Mouse (Mus musculus): ENCODE measurements around the gene Gpr107. TPM values are rescaled to one million over a fixed set of nuclear protein-coding genes. Genes with fewer than 3 reads are reported as not detected.

The Gpr107 gene
- polyA plus RNA-seq, 1 experiment from 2014 or later = 37.5 TPM

GRCm38 (mm10) chr2:31115943-31116731 lies 36.0 kb upstream of the Gpr107 start:
- Histone ChIP-seq H3K4me2 (replicated peaks) (no peak overlapping the region), H3K36me3 (no peaks in the 10 kb centered on the region), H3K9me3 (no peaks in the 10 kb centered on the region), H3K4me3 (replicated peaks) (no peak overlapping the region), H3K27ac (no peak overlapping the region), H3K27me3 (no peaks in the 10 kb centered on the region), H3K9ac (replicated peaks) (no peak overlapping the region), H3K4me1 (replicated peaks) (peaks cover 6% of the 10 kb centered on the region; the same call in 1 of the 2 replicates)
- 77% methylated on average over 10 of the region's 10 CpGs for WGBS
- ATAC-seq = peak; percentile 24; the same call in 1 of the 2 replicates

- H3K9me3 ChIP-seq = no peaks in the 10 kb centered on the region
- no peak overlapping the region for H3K4me3 ChIP-seq (replicated peaks)
- H3K4me1 ChIP-seq (replicated peaks) = peaks cover 6% of the 10 kb centered on the region; the same call in 1 of the 2 replicates
- no peak overlapping the region for H3K9ac ChIP-seq (replicated peaks)
- WGBS = 91% methylated on average over 3 of the region's 3 CpGs
- H3K36me3 ChIP-seq = no peaks in the 10 kb centered on the region
- no peak overlapping the region for H3K27ac ChIP-seq
- no peak for ATAC-seq
- no peaks in the 10 kb centered on the region for H3K27me3 ChIP-seq
- H3K4me2 ChIP-seq (replicated peaks) = no peak overlapping the region
These were observed 33.9 kb upstream of the Gpr107 start for GRCm38 (mm10) chr2:31118211-31118610.

- no peak overlapping the region for H3K4me3 ChIP-seq (replicated peaks)
- H3K27me3 ChIP-seq = no peaks in the 10 kb centered on the region
- no peak for ATAC-seq
- peaks cover 6% of the 10 kb centered on the region; the same call in 1 of the 2 replicates for H3K4me1 ChIP-seq (replicated peaks)
- 0 out of 2 replicates have a peak overlapping the region, but pooled peaks have one; percentile 55 for H3K27ac ChIP-seq
- no peaks in the 10 kb centered on the region for H3K9me3 ChIP-seq
- H3K4me2 ChIP-seq (replicated peaks) = no peak overlapping the region
- WGBS = 90% methylated on average over 10 of the region's 10 CpGs
- no peaks in the 10 kb centered on the region for H3K36me3 ChIP-seq
- H3K9ac ChIP-seq (replicated peaks) = no peak overlapping the region
These were observed 33.3 kb upstream of the Gpr107 start for GRCm38 (mm10) chr2:31118639-31119380.

GRCm38 (mm10) chr2:31119795-31120194 lies 32.3 kb upstream of the Gpr107 start:
- no peaks in the 10 kb centered on the region for H3K27me3 ChIP-seq
- no peak overlapping the region for H3K9ac ChIP-seq (replicated peaks)
- 66% methylated on average over 13 of the region's 13 CpGs for WGBS
- H3K4me2 ChIP-seq (replicated peaks) = no peak overlapping the region
- H3K36me3 ChIP-seq = no peaks in the 10 kb centered on the region
- peaks cover 6% of the 10 kb centered on the region; the same call in 1 of the 2 replicates for H3K4me1 ChIP-seq (replicated peaks)
- ATAC-seq = no peak
- H3K27ac ChIP-seq = peak overlapping the region; percentile 55; the same call in 1 of the 2 replicates
- H3K9me3 ChIP-seq = no peaks in the 10 kb centered on the region
- no peak overlapping the region for H3K4me3 ChIP-seq (replicated peaks)

GRCm38 (mm10) chr2:31121131-31121693 lies 30.9 kb upstream of the Gpr107 start:
- no peak for ATAC-seq
- H3K36me3 ChIP-seq = no peaks in the 10 kb centered on the region
- no peak overlapping the region for H3K4me2 ChIP-seq (replicated peaks)
- 88% methylated on average over 7 of the region's 7 CpGs for WGBS
- H3K9me3 ChIP-seq = no peaks in the 10 kb centered on the region
- no peak overlapping the region for H3K4me3 ChIP-seq (replicated peaks)
- no peak overlapping the region for H3K27ac ChIP-seq
- no peaks in the 10 kb centered on the region for H3K27me3 ChIP-seq
- peaks cover 4% of the 10 kb centered on the region; the same call in 1 of the 2 replicates for H3K4me1 ChIP-seq (replicated peaks)
- H3K9ac ChIP-seq (replicated peaks) = no peak overlapping the region

GRCm38 (mm10) chr2:31122806-31123205 lies 29.3 kb upstream of the Gpr107 start:
- Histone ChIP-seq H3K9ac (replicated peaks) (no peak overlapping the region), H3K4me3 (replicated peaks) (no peak overlapping the region), H3K27ac (no peak overlapping the region)

GRCm38 (mm10) chr2:31123493-31123892 lies 28.6 kb upstream of the Gpr107 start:
- no peak for ATAC-seq
- no peak overlapping the region for H3K27ac ChIP-seq
- H3K9ac ChIP-seq (replicated peaks) = no peak overlapping the region
- no peaks in the 10 kb centered on the region for H3K36me3 ChIP-seq
- H3K4me3 ChIP-seq (replicated peaks) = no peak overlapping the region
- 90% methylated on average over 5 of the region's 5 CpGs for WGBS
- no peaks in the 10 kb centered on the region for H3K9me3 ChIP-seq
- no peak overlapping the region for H3K4me2 ChIP-seq (replicated peaks)
- no peaks in the 10 kb centered on the region for H3K27me3 ChIP-seq
- peaks cover 9% of the 10 kb centered on the region for H3K4me1 ChIP-seq (replicated peaks)

More at GRCm38 (mm10) chr2:31122806-31123205, 29.3 kb upstream of the Gpr107 start:
- ATAC-seq = no peak
- no peaks in the 10 kb centered on the region for H3K27me3 ChIP-seq
- H3K9me3 ChIP-seq = no peaks in the 10 kb centered on the region
- WGBS = 97% methylated on average over 5 of the region's 5 CpGs
- H3K4me2 ChIP-seq (replicated peaks) = no peak overlapping the region
- peaks cover 9% of the 10 kb centered on the region for H3K4me1 ChIP-seq (replicated peaks)
- H3K36me3 ChIP-seq = no peaks in the 10 kb centered on the region

- Histone ChIP-seq H3K27me3 (no peaks in the 10 kb centered on the region), H3K27ac (no peak overlapping the region), H3K4me1 (replicated peaks) (peaks cover 5% of the 10 kb centered on the region; the same call in 1 of the 2 replicates), H3K9ac (replicated peaks) (no peak overlapping the region), H3K4me3 (replicated peaks) (no peak overlapping the region), H3K36me3 (no peaks in the 10 kb centered on the region), H3K4me2 (replicated peaks) (no peak overlapping the region), H3K9me3 (no peaks in the 10 kb centered on the region)
- ATAC-seq = no peak
- WGBS = 79% methylated on average over 2 of the region's 2 CpGs
These were observed 27.4 kb upstream of the Gpr107 start for GRCm38 (mm10) chr2:31124694-31125093.

GRCm38 (mm10) chr2:31125156-31125555 lies 27.0 kb upstream of the Gpr107 start:
- Histone ChIP-seq H3K4me1 (replicated peaks) (peaks cover 5% of the 10 kb centered on the region; the same call in 1 of the 2 replicates), H3K9ac (replicated peaks) (no peak overlapping the region), H3K4me3 (replicated peaks) (no peak overlapping the region), H3K36me3 (no peaks in the 10 kb centered on the region), H3K27ac (no peak overlapping the region), H3K27me3 (no peaks in the 10 kb centered on the region), H3K4me2 (replicated peaks) (no peak overlapping the region), H3K9me3 (no peaks in the 10 kb centered on the region)
- WGBS = 87% methylated on average over 7 of the region's 7 CpGs
- no peak for ATAC-seq

GRCm38 (mm10) chr2:31126048-31126447 lies 26.1 kb upstream of the Gpr107 start:
- no peak overlapping the region for H3K9ac ChIP-seq (replicated peaks)
- H3K4me1 ChIP-seq (replicated peaks) = peaks cover 5% of the 10 kb centered on the region; the same call in 1 of the 2 replicates
- no peaks in the 10 kb centered on the region for H3K36me3 ChIP-seq
- no peaks in the 10 kb centered on the region for H3K9me3 ChIP-seq
- H3K27me3 ChIP-seq = no peaks in the 10 kb centered on the region
- no peak overlapping the region for H3K4me2 ChIP-seq (replicated peaks)
- H3K4me3 ChIP-seq (replicated peaks) = no peak overlapping the region
- WGBS = 90% methylated on average over 9 of the region's 9 CpGs
- no peak for ATAC-seq
- H3K27ac ChIP-seq = no peak overlapping the region

- no peak overlapping the region for H3K27ac ChIP-seq
- WGBS = 61% methylated on average over 7 of the region's 7 CpGs
- no peak for ATAC-seq
These were observed 24.9 kb upstream of the Gpr107 start for GRCm38 (mm10) chr2:31127219-31127618.

GRCm38 (mm10) chr2:31127899-31128298 lies 24.2 kb upstream of the Gpr107 start:
- H3K27me3 ChIP-seq = no peaks in the 10 kb centered on the region
- no peaks in the 10 kb centered on the region for H3K36me3 ChIP-seq
- no peak overlapping the region for H3K9ac ChIP-seq (replicated peaks)
- no peak overlapping the region for H3K27ac ChIP-seq
- no peak for ATAC-seq
- H3K4me1 ChIP-seq (replicated peaks) = peaks cover 5% of the 10 kb centered on the region; the same call in 1 of the 2 replicates
- no peaks in the 10 kb centered on the region for H3K9me3 ChIP-seq
- no peak overlapping the region for H3K4me3 ChIP-seq (replicated peaks)
- H3K4me2 ChIP-seq (replicated peaks) = no peak overlapping the region
- WGBS = 82% methylated on average over 4 of the region's 4 CpGs

More at GRCm38 (mm10) chr2:31127219-31127618, 24.9 kb upstream of the Gpr107 start:
- no peaks in the 10 kb centered on the region for H3K27me3 ChIP-seq
- H3K36me3 ChIP-seq = no peaks in the 10 kb centered on the region
- H3K9ac ChIP-seq (replicated peaks) = no peak overlapping the region
- H3K9me3 ChIP-seq = no peaks in the 10 kb centered on the region
- no peak overlapping the region for H3K4me3 ChIP-seq (replicated peaks)
- no peak overlapping the region for H3K4me2 ChIP-seq (replicated peaks)
- H3K4me1 ChIP-seq (replicated peaks) = peaks cover 5% of the 10 kb centered on the region; the same call in 1 of the 2 replicates
